Mouse (Mus musculus) monocyte, adult 2 months (primary cell): ENCODE data around the gene Fxr2.
"Not testable (repeated sequence)": the region's sequence is repeated elsewhere in the genome, so short reads cannot be mapped to it uniquely, and the experiment has no call there.

Experiments used
- DNase-seq, 2 experiments: peaks; one replicate each; pipeline ENCODE4 v3.0.0; 2022; ENCODE audit warnings: low spot score in 2 of 2, low read depth in 1 of 2

Fxr2 gene

GRCm38 (mm10) chr11:69682209-69682839 is 49.5 kb downstream of the Fxr2 start:
- DNase-seq, result no peak

GRCm38 (mm10) chr11:69682840-69683533 is 50.2 kb downstream of the Fxr2 start:
- DNase-seq, result peak; percentile 77 to 79

GRCm38 (mm10) chr11:69683576-69683975 is 50.8 kb downstream of the Fxr2 start:
- no peak for DNase-seq

GRCm38 (mm10) chr11:69684128-69684745 is 51.4 kb downstream of the Fxr2 start:
- DNase-seq, result no peak

GRCm38 (mm10) chr11:69684936-69685335 is 52.1 kb downstream of the Fxr2 start:
- DNase-seq, result no peak

- peak in 1 of 2 experiments; percentile 55 for DNase-seq
These were observed 52.8 kb downstream of the Fxr2 start, which contains the start of gene Tnfsf13 for GRCm38 (mm10) chr11:69685526-69686148. Gene Tnfsf13 (minus strand): TSS chr11:69685784.

GRCm38 (mm10) chr11:69686377-69686776 is 53.6 kb downstream of the Fxr2 start:
- DNase-seq, result no peak

- DNase-seq, result no peak
These were observed 54.3 kb downstream of the Fxr2 start for GRCm38 (mm10) chr11:69687061-69687460.

- DNase-seq, result no peak
These were observed 57.1 kb downstream of the Fxr2 start for GRCm38 (mm10) chr11:69689891-69690290.

GRCm38 (mm10) chr11:69692196-69692811 is 59.5 kb downstream of the Fxr2 start:
- peak; percentile 65 to 71 for DNase-seq

- DNase-seq, result no peak
These were observed 60.1 kb downstream of the Fxr2 start for GRCm38 (mm10) chr11:69692863-69693262.

- no peak for DNase-seq
These were observed 60.7 kb downstream of the Fxr2 start for GRCm38 (mm10) chr11:69693421-69693965.

GRCm38 (mm10) chr11:69695046-69695360 is 62.2 kb downstream of the Fxr2 start:
- DNase-seq, result no peak

- DNase-seq, result peak; percentile 66 to 73
These were observed 62.8 kb downstream of the Fxr2 start, which contains the start of the genes Tnfsf12 and Tnfsfm13 for GRCm38 (mm10) chr11:69695361-69696181. Gene Tnfsf12 (minus strand): TSS chr11:69695849. Gene Tnfsfm13 (minus strand): TSS chr11:69696098.

- DNase-seq, result no peak
These were observed 64.6 kb downstream of the Fxr2 start for GRCm38 (mm10) chr11:69697396-69697795.

GRCm38 (mm10) chr11:69698574-69698973 is 65.8 kb downstream of the Fxr2 start:
- no peak for DNase-seq

- DNase-seq, result no peak
These were observed 66.8 kb downstream of the Fxr2 start for GRCm38 (mm10) chr11:69699595-69699994.

GRCm38 (mm10) chr11:69702886-69703285 is 70.1 kb downstream of the Fxr2 start:
- DNase-seq, result not testable (repeated sequence)
